Mouse (Mus musculus): Measurements from ENCODE around the gene Fcamr. TPM values are rescaled to one million over a fixed set of nuclear protein-coding genes. Genes with fewer than 3 reads are reported as not detected.
A peak's percentile ranks its signal among the peaks of the same experiment; 100 is the strongest.

Fcamr gene
- polyA plus RNA-seq, 1 experiment from 2014 or later, result not detected

- Histone ChIP-seq H3K27me3 (replicated peaks; ENCODE audit: control insufficient read depth, insufficient read depth, low read length) (no peaks in the 10 kb centered on the region), H3K27ac (ENCODE audit: low read depth, low read length) (no peak overlapping the region), H3K4me1 (ENCODE audit: control insufficient read depth, insufficient read depth, low read depth, low read length) (no peaks in the 10 kb centered on the region), H3K4me3 (ENCODE audit: low read length) (no peak overlapping the region), H3K36me3 (ENCODE audit: control insufficient read depth, insufficient read depth, low read length) (no peaks in the 10 kb centered on the region), H3K9ac (ENCODE audit: low read depth, low read length) (no peak overlapping the region), H3K9me3 (ENCODE audit: control insufficient read depth, low read length) (no peaks in the 10 kb centered on the region), H3K4me2 (ENCODE audit: low read length) (no peak overlapping the region)
- WGBS, result 40% methylated on average over 2 of the region's 2 CpGs
- no peak for ATAC-seq
Measured at GRCm38 (mm10) chr1:130775234-130775633, 25.5 kb upstream of the Fcamr start.

DNA sequence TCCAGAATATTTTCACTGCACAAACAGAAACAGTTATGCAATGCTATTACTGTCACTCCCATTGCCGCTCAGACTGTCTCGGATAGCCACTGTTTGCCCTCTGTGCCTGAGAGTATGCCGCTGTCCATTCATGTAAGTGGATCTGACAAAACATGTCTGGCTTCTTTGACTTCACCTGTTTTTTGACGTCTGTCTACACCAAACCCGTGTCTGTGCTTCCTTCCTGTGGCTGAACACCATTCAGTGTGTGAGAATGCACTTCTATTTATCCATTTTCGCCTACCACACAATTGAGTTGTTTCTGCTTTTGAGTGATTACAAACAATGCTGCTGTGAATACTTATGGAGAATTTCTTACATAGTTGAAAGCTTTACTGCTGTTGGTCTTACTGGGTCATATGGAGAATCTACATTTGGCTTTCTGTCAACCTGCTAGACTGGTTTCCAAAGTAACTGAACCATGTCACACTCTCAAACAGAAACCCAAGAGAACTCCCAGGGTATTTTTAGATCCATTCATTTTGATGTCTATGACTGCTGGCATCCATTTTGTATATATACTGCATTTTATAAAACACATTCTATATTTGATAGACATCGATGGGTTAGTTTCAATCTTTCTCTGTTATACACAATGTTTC lies 24.9 kb upstream of the Fcamr start:
- no peak overlapping the region for H3K27ac ChIP-seq (ENCODE audit: low read depth, low read length)
- no peak overlapping the region for H3K4me2 ChIP-seq (ENCODE audit: low read length)
- no peaks in the 10 kb centered on the region for H3K9me3 ChIP-seq (ENCODE audit: control insufficient read depth, low read length)
- H3K9ac ChIP-seq (ENCODE audit: low read depth, low read length), result no peak overlapping the region
- ATAC-seq, result no peak
- no peaks in the 10 kb centered on the region for H3K27me3 ChIP-seq (replicated peaks; ENCODE audit: control insufficient read depth, insufficient read depth, low read length)
- H3K36me3 ChIP-seq (ENCODE audit: control insufficient read depth, insufficient read depth, low read length), result no peaks in the 10 kb centered on the region
- H3K4me3 ChIP-seq (ENCODE audit: low read length), result no peak overlapping the region
- WGBS, result 85% methylated on average over 7 of the region's 7 CpGs
- H3K4me1 ChIP-seq (ENCODE audit: control insufficient read depth, insufficient read depth, low read depth, low read length), result no peaks in the 10 kb centered on the region

GRCm38 (mm10) chr1:130776645-130777044 lies 24.1 kb upstream of the Fcamr start:
- Histone ChIP-seq H3K4me2 (ENCODE audit: low read length) (no peak overlapping the region), H3K27ac (ENCODE audit: low read depth, low read length) (no peak overlapping the region), H3K9me3 (ENCODE audit: control insufficient read depth, low read length) (no peaks in the 10 kb centered on the region), H3K4me1 (ENCODE audit: control insufficient read depth, insufficient read depth, low read depth, low read length) (no peaks in the 10 kb centered on the region), H3K27me3 (replicated peaks; ENCODE audit: control insufficient read depth, insufficient read depth, low read length) (no peaks in the 10 kb centered on the region), H3K9ac (ENCODE audit: low read depth, low read length) (no peak overlapping the region), H3K36me3 (ENCODE audit: control insufficient read depth, insufficient read depth, low read length) (no peaks in the 10 kb centered on the region), H3K4me3 (ENCODE audit: low read length) (no peak overlapping the region)
- 71% methylated on average over 1 of the region's 1 CpGs for WGBS
- no peak for ATAC-seq

GRCm38 (mm10) chr1:130779867-130780266 lies 20.8 kb upstream of the Fcamr start:
- no peaks in the 10 kb centered on the region for H3K4me1 ChIP-seq (ENCODE audit: control insufficient read depth, insufficient read depth, low read depth, low read length)
- no peak for ATAC-seq
- H3K4me2 ChIP-seq (ENCODE audit: low read length), result no peak overlapping the region
- H3K27ac ChIP-seq (ENCODE audit: low read depth, low read length), result no peak overlapping the region
- no peak overlapping the region for H3K9ac ChIP-seq (ENCODE audit: low read depth, low read length)
- H3K9me3 ChIP-seq (ENCODE audit: control insufficient read depth, low read length), result no peaks in the 10 kb centered on the region
- H3K36me3 ChIP-seq (ENCODE audit: control insufficient read depth, insufficient read depth, low read length), result no peaks in the 10 kb centered on the region
- H3K4me3 ChIP-seq (ENCODE audit: low read length), result no peak overlapping the region
- H3K27me3 ChIP-seq (replicated peaks; ENCODE audit: control insufficient read depth, insufficient read depth, low read length), result no peaks in the 10 kb centered on the region
- 94% methylated on average over 3 of the region's 3 CpGs for WGBS

DNA sequence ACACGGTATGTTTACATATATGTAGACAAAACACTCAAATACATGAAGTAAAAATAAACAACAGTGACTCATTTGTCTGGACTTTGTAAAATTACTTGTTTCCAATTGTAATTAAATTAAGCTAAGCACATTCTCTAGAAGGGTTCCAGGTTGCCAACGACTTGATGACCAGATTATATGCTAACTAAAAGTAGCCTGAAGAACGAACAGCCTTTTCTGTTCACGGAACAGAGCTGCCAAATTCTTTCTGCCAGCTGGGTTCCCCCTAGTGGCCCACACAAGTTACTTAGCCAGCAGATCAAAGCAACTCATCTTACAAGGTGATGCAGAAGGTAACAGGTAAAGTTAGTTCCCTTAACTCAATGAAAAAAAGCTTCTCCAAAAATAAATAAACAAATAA lies 16.6 kb upstream of the Fcamr start:
- no peaks in the 10 kb centered on the region for H3K4me1 ChIP-seq (ENCODE audit: control insufficient read depth, insufficient read depth, low read depth, low read length)
- no peak overlapping the region for H3K27ac ChIP-seq (ENCODE audit: low read depth, low read length)
- H3K9me3 ChIP-seq (ENCODE audit: control insufficient read depth, low read length), result no peaks in the 10 kb centered on the region
- WGBS, result 31% methylated on average over 4 of the region's 4 CpGs
- no peak overlapping the region for H3K4me2 ChIP-seq (ENCODE audit: low read length)
- no peaks in the 10 kb centered on the region for H3K36me3 ChIP-seq (ENCODE audit: control insufficient read depth, insufficient read depth, low read length)
- no peaks in the 10 kb centered on the region for H3K27me3 ChIP-seq (replicated peaks; ENCODE audit: control insufficient read depth, insufficient read depth, low read length)
- H3K9ac ChIP-seq (ENCODE audit: low read depth, low read length), result no peak overlapping the region
- no peak overlapping the region for H3K4me3 ChIP-seq (ENCODE audit: low read length)
- no peak for ATAC-seq

DNA sequence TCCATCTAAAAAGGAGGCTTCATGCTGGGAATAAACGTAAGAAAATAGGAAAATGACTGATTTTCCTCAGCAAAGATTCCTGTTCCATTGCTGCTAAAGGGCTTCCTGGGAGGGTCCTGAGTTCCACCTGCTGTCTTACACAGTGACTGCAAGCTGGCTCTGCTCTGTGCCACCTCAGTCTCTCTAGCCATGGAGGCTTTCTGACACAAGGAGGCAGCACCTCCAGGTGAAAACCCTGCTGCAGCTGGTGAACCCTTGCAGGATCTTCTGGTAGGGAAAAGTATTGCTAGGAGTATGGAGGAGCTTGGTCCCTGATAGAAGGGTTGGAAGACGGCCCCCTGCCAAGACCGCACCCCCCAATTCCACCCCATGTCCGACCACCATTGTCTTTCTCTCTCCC lies 13.7 kb upstream of the Fcamr start:
- peaks cover 1% of the 10 kb centered on the region for H3K9me3 ChIP-seq (ENCODE audit: control insufficient read depth, low read length)
- no peak overlapping the region for H3K4me3 ChIP-seq (ENCODE audit: low read length)
- ATAC-seq, result no peak
- H3K4me2 ChIP-seq (ENCODE audit: low read length), result no peak overlapping the region
- peaks cover 2% of the 10 kb centered on the region; the same call in 1 of the 2 replicates for H3K4me1 ChIP-seq (ENCODE audit: control insufficient read depth, insufficient read depth, low read depth, low read length)
- no peak overlapping the region for H3K9ac ChIP-seq (ENCODE audit: low read depth, low read length)
- WGBS, result 40% methylated on average over 4 of the region's 4 CpGs
- H3K36me3 ChIP-seq (ENCODE audit: control insufficient read depth, insufficient read depth, low read length), result no peaks in the 10 kb centered on the region
- H3K27ac ChIP-seq (ENCODE audit: low read depth, low read length), result no peak overlapping the region
- H3K27me3 ChIP-seq (replicated peaks; ENCODE audit: control insufficient read depth, insufficient read depth, low read length), result no peaks in the 10 kb centered on the region

- H3K9ac ChIP-seq (ENCODE audit: low read depth, low read length), result no peak overlapping the region
- ATAC-seq, result peak; percentile 60
- WGBS, result 65% methylated on average over 3 of the region's 3 CpGs
- no peak overlapping the region for H3K4me2 ChIP-seq (ENCODE audit: low read length)
- H3K4me1 ChIP-seq (ENCODE audit: control insufficient read depth, insufficient read depth, low read depth, low read length), result peaks cover 2% of the 10 kb centered on the region; the same call in 1 of the 2 replicates
- H3K27me3 ChIP-seq (replicated peaks; ENCODE audit: control insufficient read depth, insufficient read depth, low read length), result no peaks in the 10 kb centered on the region
- H3K9me3 ChIP-seq (ENCODE audit: control insufficient read depth, low read length), result peaks cover 6% of the 10 kb centered on the region
- H3K4me3 ChIP-seq (ENCODE audit: low read length), result no peak overlapping the region
- H3K27ac ChIP-seq (ENCODE audit: low read depth, low read length), result no peak overlapping the region
- H3K36me3 ChIP-seq (ENCODE audit: control insufficient read depth, insufficient read depth, low read length), result no peaks in the 10 kb centered on the region
Measured at GRCm38 (mm10) chr1:130789512-130790451, 10.9 kb upstream of the Fcamr start.

- no peak overlapping the region for H3K4me3 ChIP-seq (ENCODE audit: low read length)
- H3K9ac ChIP-seq (ENCODE audit: low read depth, low read length), result no peak overlapping the region
- no peak overlapping the region for H3K27ac ChIP-seq (ENCODE audit: low read depth, low read length)
- no peak for ATAC-seq
- H3K27me3 ChIP-seq (replicated peaks; ENCODE audit: control insufficient read depth, insufficient read depth, low read length), result no peaks in the 10 kb centered on the region
- H3K36me3 ChIP-seq (ENCODE audit: control insufficient read depth, insufficient read depth, low read length), result no peaks in the 10 kb centered on the region
- H3K4me1 ChIP-seq (ENCODE audit: control insufficient read depth, insufficient read depth, low read depth, low read length), result no peaks in the 10 kb centered on the region
- peaks cover 6% of the 10 kb centered on the region for H3K9me3 ChIP-seq (ENCODE audit: control insufficient read depth, low read length)
- 71% methylated on average over 2 of the region's 2 CpGs for WGBS
- H3K4me2 ChIP-seq (ENCODE audit: low read length), result no peak overlapping the region
Measured at GRCm38 (mm10) chr1:130795331-130795730, 5.4 kb upstream of the Fcamr start.

DNA sequence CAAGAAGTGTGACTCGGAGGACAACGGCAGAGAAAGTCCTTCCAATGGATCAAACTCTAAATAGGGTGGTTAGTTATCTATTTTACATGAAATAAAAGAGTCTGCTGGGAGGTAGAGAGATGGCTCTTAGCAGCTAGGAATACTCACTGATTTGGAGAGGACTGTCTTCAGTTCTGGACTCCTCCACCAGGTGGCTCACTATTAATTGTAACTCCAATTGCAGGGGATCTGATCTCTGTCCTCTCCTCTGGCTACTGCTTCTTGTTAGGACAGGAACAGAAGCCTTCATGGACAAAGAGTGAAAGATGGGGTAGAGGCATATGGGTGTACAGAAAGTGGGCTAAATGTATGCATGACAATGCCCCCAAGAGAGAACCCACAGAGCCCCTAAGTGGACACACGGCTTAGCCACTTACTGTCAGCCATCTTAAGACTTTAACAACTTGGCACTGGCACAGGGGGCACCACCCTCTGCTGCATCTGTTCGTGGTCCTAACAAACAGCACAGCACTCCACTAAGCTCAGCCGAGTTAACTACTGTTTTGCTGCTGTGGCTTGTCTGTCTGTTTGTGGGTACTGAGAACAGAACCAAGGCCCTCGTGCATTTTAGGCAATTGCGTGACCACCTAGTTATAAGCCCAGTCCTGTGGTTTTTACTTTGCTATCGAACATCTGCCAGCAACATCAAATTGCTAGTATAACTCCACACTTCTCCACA lies 3.6 kb upstream of the Fcamr start:
- H3K4me2 ChIP-seq (ENCODE audit: low read length), result no peak overlapping the region
- no peaks in the 10 kb centered on the region for H3K4me1 ChIP-seq (ENCODE audit: control insufficient read depth, insufficient read depth, low read depth, low read length)
- H3K27me3 ChIP-seq (replicated peaks; ENCODE audit: control insufficient read depth, insufficient read depth, low read length), result no peaks in the 10 kb centered on the region
- ATAC-seq, result no peak
- no peak overlapping the region for H3K9ac ChIP-seq (ENCODE audit: low read depth, low read length)
- H3K4me3 ChIP-seq (ENCODE audit: low read length), result no peak overlapping the region
- H3K27ac ChIP-seq (ENCODE audit: low read depth, low read length), result no peak overlapping the region
- peaks cover 3% of the 10 kb centered on the region for H3K9me3 ChIP-seq (ENCODE audit: control insufficient read depth, low read length)
- 78% methylated on average over 8 of the region's 8 CpGs for WGBS
- H3K36me3 ChIP-seq (ENCODE audit: control insufficient read depth, insufficient read depth, low read length), result no peaks in the 10 kb centered on the region

All from hindbrain, embryonic 16.5 days (tissue).